Mouse (Mus musculus): Measurements from ENCODE around the gene Synpr.
A peak's percentile ranks its signal among the peaks of the same experiment; 100 is the strongest.
"Not testable (repeated sequence)": the region's sequence is repeated elsewhere in the genome, so short reads cannot be mapped to it uniquely, and the experiment has no call there.

Synpr gene

DNA sequence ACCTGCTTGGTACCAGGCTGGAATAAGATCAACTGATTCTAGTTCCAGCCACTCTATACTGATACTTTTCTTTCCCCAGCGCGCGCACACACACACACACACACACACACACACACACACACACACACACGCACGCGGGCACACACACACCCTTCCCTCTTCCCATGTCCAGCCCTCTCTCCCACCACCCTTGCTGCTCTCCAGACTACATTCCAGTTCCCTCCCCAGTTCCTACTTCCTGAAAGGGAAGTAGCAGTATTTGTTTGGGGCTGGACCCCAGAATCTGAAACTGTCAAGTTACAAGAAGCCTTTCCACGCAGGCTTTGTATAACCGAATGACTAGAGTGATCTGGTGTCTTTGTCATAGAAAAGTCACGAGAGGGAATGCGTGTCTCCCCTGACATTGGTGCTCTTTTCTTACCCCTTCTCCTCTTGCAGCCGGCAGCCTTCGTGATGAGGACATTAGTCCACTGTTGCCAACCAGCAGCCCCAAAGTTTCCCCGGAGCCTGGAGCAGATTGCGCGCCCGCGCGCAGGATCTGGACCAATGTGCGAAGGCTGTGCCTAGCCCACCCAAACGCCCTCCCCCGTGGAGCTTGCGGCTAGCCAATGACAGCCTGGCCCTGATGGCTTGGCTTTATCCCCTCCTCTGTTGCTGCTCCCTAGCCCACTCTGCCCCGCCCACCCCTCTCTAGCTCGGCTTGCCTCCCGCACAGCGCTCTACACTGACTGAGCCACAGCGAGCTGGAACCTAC is at the start of gene Synpr:
Gene Synpr, plus strand, starts transcription at position 690 of the 754 bp plus-strand sequence.
- DNase-seq (ENCODE audit: low read depth, low spot score) = peak; percentile 66

DNA sequence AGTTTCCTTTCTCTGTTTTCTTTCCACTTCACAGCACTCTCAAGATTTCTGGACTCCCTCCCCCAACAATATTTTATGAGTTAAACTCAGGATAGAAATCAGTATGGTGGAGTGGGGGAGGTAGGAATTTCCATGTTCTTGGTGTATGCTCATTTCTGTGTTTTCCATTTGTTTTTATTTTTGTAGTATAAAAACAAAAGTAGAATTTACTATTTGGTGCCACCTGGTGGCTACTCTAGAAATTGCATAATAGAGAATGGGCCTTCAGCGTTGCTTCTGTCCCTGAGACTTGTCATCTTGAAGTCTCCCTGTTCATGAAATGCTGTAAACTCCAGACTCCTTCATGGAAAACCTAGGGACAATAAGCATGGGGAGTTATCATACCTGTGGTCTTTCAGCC is 47.7 kb upstream of the Synpr start:
- DNase-seq (ENCODE audit: low read depth, low spot score) = peak; percentile 36

DNA sequence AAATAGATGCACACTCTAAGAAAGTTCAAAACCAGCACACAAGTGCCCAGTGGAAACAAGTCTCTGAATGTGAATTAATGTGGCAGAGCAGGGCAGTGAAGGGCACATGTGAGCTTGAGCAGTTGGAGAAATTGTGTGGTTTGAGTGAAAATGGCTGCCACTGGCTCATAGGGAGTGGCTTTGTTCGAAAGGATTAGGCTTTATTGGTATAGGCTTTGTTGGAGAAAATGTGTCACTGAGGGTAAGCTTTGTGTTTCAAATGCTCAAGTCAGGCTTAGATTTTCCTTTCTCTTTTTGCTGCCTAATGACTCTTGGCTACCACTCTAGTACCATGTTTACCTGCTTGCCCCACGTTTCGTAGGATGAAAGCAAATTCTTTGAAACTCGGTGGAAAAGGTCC is 37.1 kb upstream of the Synpr start:
- no peak for DNase-seq (ENCODE audit: low read depth, low spot score)

DNA sequence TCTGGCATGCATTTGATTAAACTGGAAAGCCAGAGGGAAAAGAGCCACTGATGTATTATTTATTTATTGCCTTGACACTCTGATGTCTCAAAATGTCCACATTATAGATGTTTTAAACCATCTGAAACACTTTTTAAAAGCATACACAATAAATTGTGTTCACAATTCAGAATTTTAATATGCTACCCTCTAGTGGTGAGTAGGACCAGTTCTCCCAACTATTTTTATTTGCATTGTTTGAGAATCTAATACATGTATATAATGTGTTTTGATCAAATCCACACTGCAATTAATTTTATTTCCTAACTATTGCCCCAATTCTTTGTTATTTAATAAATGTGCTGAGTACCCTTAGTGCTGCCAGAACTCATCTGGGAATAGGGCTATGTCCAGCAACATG is 35.2 kb upstream of the Synpr start:
- DNase-seq (ENCODE audit: low read depth, low spot score) = no peak

DNA sequence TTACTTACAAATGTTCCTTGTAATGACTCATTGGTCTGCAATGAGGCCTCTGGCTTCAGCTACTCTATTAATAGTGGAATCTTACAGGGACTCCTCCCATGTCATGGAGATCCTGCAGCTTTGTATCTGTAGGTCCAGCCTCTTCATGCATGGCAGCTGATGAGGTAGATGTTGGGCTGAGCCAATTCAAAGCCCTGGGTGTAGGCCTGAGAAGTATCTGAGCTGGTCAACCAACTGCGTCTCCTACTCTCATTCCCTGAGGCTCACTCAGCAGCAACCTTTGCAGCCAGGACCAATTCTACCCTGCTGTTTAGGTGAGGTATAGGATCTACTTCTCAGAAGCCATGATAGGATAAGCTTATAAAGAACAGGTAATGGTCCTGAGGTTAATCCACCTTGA is 32.0 kb upstream of the Synpr start:
- DNase-seq (ENCODE audit: low read depth, low spot score) = no peak

DNA sequence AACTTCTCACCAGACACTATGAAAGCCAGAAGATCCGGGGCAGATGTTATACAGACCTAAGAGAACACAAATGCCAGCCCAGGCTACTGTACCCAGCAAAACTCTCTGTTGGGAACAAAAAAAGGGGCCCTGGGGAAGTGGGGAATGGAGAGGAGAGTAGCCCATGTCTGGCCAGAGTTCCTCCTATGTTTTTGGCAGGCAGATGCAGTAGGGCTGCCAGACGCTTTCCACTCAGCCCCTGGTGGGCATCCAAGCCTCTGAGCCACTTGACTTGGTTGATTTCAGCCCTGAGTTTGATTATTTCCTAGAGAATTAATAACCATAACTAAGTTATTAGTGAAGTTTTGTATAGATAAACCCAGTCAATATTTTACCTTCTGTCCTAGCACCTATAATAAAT is 29.8 kb upstream of the Synpr start:
- not testable (repeated sequence) for DNase-seq (ENCODE audit: low read depth, low spot score)

DNA sequence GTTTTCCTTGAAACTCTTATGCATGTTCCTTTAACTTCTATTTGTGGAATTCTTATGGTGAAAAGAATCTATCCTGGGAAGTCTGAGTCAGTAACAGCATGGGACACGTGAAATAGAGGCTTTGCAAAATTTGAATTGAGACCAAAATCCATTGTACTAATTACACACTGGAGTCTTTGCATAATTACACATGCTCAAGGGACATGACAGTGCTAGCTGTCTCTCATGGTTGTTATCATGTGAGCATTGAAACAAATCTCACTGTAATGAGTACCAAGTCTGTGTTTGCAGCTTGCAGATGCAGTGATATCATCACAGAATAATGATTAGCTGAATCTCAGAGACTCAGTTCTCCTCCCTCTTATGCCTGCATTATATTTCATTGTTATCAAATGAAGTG is 22.2 kb upstream of the Synpr start:
- DNase-seq (ENCODE audit: low read depth, low spot score) = no peak

DNA sequence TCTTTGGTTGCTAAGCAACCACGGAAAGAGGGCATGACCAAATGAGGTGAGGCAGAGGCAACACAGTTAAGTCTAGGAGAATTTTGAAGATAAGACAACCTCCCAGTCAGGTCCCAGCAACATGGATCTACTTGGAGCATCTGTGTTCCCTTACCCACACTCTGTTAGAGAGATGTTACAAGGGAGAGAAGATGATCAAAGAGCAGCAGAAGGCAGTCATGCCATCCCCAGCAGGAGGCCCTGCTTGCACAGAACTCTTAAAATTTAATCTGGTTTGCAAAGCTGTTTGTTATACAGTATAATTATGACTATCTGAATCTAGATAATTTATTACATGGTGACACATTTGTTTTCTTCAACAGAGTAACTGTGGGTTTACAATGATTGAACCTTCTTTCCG is 18.2 kb upstream of the Synpr start:
- DNase-seq (ENCODE audit: low read depth, low spot score) = no peak

DNA sequence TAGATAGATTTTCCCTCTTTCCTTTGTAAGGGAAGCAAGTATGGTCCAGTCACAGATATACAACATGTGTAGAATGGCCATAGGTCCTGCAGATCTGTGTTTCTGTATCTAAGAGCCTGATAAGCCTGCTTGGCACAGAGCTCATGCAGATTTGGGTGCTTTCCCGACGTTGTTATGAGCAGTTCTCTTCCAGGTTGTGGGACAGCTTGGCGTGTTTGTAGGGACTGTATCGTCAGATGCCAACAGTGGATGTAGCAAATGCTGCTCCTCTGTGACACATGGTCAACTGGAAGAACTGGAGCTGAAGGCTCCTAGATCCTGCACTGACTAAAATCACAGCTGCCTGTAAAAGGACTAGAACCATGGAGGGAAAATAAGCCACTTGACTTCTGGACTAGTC is 17.4 kb upstream of the Synpr start:
- DNase-seq (ENCODE audit: low read depth, low spot score) = no peak

DNA sequence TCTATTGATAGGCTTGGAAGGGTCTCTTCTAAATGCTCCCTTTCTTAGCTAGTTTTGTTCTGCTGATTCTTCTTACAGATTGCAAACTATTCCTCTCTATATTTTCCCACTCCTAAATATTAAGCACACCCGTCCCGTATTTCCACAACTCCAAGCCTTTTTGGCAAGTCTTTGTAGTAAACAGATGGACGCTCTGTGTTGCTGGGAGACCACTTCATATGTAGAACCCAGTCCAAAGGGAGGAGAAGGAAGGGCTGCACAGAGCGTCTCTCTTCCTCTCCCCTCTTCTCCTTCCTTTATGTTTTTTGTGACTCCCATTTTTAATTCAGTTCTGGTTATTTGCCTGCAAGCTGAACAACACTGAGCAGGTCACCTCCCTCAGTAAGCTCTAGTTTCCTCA is 1.4 kb upstream of the Synpr start:
- no peak for DNase-seq (ENCODE audit: low read depth, low spot score)

DNA sequence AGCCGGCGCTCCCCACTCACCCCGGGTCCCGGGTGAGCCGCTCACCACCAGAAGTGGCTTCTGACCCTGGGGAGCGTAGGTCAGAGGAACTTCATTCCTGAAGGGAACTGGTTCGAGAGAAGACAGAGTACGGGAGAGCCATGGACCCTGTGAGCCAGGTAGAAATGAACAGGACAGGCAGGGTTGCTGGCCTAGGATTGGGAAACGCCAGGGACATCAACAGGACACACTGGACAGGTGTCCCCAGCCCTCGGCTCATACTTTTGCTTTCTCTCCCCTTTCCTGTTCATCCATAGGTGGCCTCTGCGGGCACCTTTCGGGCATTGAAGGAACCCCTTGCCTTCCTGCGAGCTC is 242 bp downstream of the Synpr start:
- DNase-seq (ENCODE audit: low read depth, low spot score) = no peak

DNA sequence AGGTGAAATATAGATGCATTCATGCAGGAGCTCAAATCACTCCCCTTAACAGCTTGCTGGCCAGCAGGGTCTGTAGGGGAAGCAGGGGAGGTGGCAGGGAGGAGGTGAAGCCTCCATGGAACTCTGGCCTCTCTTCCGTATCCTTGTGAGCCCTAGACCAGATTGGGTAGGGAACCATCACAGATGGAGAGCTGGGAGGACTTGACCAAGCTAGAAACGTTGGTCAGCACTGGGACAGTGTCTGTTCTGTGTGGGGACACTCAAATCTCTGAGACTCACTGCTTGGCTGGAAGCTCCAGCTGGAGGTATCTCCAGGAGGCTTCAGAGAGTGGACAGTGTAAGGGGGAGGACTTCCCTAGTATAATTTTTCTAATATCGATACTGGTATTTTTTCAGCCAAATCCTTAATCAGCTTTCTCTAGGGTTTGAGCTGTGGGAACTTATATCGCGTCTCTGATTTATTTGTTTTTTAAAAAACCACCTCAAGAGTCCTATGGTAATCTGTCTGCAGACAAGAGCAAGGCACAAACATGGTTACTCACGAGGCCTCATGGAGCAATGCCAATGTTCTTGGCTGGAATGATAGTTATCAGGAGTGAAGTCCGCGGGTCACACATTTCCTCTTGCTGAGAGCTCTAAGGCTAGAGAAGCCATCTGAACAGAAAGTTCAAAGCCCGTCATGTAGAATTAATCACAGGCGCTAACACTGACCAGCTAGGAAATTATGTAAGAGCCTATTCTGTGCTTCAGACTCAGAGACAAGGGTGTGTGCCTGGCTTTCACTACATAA is 956 bp downstream of the Synpr start:
- no peak for DNase-seq (ENCODE audit: low read depth, low spot score)

DNA sequence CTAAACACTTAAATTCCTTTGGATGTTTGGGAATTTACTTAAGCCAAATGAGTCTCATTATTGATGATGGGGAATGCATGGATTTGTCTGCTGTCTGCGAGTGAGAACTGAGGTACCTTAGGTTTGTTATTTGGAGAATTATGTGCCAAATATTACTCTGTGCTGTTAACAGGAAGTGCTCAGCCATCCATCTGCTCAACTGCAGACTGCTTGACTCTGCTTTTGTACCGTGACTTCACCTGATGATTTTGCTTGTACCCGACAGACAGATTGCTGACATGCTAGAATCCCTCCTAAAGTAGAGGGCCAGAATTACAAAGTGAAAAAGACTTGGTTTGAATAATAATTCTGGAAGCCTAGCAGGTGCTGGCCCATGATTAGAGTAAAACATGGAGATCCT is 9.6 kb downstream of the Synpr start:
- no peak for DNase-seq (ENCODE audit: low read depth, low spot score)

DNA sequence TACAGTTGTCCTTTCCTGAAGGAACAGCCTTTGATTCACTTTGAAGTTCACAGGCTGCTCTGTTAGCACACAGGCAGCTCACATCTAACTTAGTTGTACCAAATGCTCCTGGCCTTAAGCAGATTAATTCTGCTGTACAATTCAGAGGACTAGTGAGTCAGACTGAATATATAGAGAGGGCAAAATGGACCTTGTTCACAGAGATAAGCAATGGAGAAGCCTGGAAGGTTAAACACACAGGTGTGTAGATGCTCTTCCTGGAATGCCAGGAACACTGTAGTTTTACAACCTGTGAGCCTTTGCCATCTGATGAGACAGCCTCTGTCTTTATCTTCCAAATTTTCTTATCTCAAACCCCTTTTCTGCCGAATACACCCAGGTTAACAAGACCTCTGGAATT is 29.7 kb downstream of the Synpr start:
- DNase-seq (ENCODE audit: low read depth, low spot score) = no peak

DNA sequence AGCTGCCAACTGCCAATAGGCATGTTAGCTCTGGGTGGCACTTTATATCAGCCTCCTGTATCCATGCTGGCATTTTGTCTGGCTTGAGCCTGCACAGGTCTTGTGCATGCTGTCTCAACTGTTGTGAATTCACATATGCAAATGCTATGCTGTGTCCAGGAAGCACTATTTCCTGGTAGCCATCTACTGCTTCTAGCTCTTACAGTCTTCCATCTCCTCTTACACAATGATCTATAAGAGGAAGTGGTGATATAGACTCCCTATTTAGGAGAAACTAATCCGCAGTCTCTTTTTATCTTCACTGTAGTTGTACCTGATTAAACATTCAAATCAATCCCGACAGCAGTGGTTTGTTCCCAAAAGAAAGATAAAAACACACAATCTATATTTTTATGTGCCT is 43.9 kb downstream of the Synpr start:
- no peak for DNase-seq (ENCODE audit: low read depth, low spot score)

DNA sequence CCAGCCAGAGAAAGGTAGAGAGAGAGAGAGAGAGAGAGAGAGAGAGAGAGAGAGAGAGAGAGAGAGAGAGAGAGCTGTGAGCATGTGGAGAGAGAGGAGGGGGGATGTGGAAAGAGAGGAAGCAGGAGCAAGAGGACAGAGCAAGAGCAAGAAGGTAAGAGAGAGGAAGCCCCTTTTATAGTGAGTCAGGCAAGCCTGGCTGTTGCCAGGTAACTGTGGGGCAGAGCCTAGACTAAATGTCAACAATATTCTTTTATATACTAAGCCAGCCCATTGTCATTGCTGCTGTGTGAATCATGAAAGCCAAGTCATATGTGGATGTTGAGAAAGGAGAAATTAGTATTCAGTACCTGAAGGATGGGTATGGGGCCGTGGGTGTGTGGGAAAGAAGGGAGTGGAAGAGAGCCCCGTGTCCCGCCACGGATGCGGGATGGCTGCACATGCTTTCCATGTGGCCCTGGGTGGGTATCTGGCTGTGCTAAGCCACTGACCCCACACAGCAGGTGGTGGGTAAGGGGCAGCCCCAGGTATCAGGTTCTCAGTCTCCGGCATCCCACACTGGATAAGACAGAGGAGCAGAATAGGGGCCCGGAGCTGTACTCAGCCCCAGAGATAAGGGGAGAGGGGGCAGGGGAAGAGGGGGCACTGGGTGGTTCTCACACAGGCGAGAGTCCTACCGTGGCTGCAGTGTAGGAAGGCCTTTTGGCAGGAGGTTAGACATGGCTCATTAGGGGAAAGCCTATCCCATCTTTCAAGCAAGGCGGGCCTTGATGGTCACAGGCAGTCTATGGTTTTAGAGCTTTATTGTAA is 48.1 kb downstream of the Synpr start:
- no peak for DNase-seq (ENCODE audit: low read depth, low spot score)

DNA sequence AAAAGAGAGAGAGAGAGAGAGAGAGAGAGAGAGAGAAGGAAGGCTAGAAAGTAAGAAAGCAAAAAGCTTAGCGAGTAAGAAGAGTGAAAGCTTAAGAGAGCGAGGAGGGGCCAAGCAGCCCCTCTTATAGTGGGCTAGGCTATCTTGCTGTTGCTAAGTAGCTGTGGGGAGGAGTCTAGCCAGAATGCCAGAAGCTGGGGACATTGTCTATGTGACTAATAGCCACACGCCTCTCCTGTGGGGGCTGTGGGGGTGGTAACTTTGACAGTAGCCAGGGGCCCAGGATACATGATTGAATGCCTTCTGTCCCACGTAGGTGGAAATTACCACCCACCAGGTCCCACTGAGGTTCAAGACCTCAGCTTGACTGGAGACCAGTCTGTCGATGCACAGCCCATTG is 48.8 kb downstream of the Synpr start:
- no peak for DNase-seq (ENCODE audit: low read depth, low spot score)

DNA sequence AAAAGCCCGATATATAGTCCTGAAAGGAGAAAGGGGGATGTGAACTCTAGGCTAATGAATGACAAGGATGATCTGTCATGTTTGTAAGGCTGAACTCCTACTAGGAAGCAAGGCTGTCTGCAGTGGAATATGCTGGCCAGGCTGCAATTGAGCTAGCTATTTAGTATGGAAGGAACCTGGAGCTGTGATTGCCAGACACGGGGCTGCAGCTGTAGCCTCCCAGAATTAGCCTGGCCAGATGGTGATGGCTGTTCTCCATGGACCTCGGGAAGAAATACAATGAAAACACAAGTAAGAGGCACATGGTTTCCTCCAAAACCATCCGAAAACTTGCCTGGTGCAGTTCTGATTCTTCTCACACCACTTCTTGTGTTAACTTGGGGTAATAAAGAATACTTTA is 51.6 kb downstream of the Synpr start:
- no peak for DNase-seq (ENCODE audit: low read depth, low spot score)

DNA sequence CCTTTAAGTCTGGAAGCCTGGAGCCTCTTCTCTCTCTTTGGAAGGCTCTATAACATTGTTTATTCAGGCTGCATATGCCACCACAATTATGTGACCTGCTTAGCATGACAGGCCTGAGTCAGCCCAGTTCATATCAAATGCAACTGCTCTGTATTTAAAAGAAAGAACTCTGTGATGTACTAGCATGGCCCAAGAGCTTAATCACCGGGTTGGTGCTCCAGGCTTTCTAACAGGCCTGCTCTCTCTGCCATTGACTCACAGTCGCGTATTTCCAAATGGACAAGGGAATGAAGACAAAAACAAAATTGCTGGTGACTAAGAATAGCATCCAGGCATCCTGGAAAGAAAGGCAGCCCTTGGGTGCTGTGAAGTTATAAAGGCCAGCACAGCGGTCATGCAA is 56.1 kb downstream of the Synpr start:
- no peak for DNase-seq (ENCODE audit: low read depth, low spot score)

DNA sequence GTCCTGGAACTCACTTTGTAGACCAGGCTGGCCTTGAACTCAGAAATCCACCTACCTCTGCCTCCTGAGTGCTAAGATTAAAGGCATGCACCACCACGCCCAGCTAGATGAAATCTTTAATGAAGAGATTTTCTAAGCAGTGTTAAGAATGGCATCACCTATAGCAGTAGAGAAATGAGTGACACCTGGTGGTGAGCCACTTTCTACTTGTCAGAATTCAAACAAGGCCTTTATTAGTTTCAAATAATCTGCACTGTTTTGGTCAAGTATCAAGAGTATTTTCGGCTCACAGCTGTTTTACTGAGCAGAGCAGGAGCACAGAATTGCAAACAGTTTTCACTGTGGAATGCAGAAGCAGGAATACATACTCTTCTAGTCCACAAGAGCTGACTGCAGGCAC is 59.7 kb downstream of the Synpr start:
- no peak for DNase-seq (ENCODE audit: low read depth, low spot score)

DNA sequence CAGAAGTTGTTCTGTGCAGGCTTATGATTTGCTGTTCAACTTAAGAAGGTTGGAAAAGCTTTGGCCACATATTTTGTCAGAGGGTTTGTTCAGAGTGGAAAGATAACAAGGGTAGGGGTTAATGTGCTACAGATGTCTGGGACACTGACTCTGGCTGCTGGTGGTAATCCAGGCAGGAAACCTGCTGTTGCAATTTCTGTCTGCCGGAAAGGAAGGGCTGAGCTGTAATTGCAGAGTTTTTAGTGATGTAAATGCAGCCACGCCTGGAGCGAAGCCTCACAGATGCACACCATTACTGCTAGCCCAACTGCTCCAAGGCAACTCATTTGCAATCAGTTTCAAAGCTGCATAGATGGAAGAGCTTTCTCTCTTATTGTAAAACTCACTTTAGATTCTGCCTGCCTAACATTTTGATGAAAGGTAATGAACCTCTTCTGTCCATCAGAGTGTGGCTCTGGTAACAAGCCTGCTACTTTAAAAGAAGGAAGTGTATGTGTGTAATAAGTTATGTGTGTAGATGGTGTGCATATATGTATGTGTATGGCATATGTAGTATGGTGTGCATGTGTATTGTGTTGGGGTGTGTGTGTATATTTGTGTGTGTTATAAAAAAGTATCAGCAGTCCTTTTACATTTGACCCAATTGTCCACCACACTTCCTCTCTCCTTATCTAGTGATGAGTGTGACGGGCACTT is 64.7 kb downstream of the Synpr start:
- DNase-seq (ENCODE audit: low read depth, low spot score) = no peak

DNA sequence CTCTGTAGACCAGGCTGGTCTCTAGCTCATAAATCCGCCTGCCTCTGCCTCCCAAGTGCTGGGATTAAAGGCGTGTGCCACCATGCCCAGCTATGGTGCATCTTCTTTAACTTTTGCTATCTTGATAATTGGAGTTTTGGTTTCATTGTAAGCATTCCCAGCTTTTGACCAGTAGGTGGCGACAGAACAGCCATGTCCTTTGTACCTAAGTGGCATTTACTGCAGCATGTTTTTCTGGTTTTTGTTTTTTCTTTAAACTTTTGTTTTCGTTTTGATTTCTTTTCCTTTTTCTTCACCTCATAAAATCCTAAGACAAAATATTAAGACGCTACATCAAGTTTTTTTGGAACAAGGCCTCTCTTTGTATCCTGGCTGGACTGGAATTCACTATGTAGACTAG is 69.6 kb downstream of the Synpr start:
- DNase-seq (ENCODE audit: low read depth, low spot score) = no peak

All from retina, postnatal 7 days (tissue).